ENCODE assay signal across 10 mouse cellular contexts in genomic region chr10:103235707-103236459, GRCm38 (mm10). TPM values are rescaled to one million over a fixed set of nuclear protein-coding genes. Genes with fewer than 3 reads are reported as not detected.
DNase-seq lines count a peak whose midpoint lies in the region; ATAC-seq lines count a peak whose summit lies in the region.
"Had no signal": no experiment of that assay in that cellular context is flagged by ENCODE, and none has a peak within 500 bp of the region (broad histone marks: within the 10 kb centered on the region; RNA-seq: fewer than 3 reads in every experiment).

Gene Lrriq1 (minus strand): TSS chr10:103236322.

- ATAC-seq in hindbrain, embryonic 13.5 days (ENCODE audit: low FRiP score), result peak; percentile 100
- ATAC-seq in lung, embryonic 16.5 days (ENCODE audit: low read depth), result peak; percentile 94
- no peak for ATAC-seq in erythroblast, adult 5-6 weeks (replicated peaks; ENCODE audit: low FRiP score, poor library complexity, severe bottlenecking)

- DNase-seq in urinary bladder, postnatal 14 days (ENCODE audit: low spot score), result peak; percentile 73
- DNase-seq in urinary bladder, adult 2 months (ENCODE audit: low spot score), result no peak
- peak; percentile 81 for DNase-seq in forebrain, embryonic 10.5 days (ENCODE audit: extremely low spot score, low spot score)
- DNase-seq in layer of hippocampus, postnatal 25 days (ENCODE audit: extremely low spot score in 1 of 2, low spot score in 1 of 2), result peak; percentile 57 to 78
- peak; percentile 91 for DNase-seq in retina, embryonic 14.5 days (ENCODE audit: low spot score)

- 0 out of 2 replicates have a peak within 1 kb of the TSS, but pooled peaks have one; percentile 30 for H3K27ac ChIP-seq in forebrain, embryonic 10.5 days
- no peak within 1 kb of the TSS for H3K27ac ChIP-seq in hindbrain, embryonic 13.5 days
- no peak within 1 kb of the TSS for H3K27ac ChIP-seq in lung, embryonic 16.5 days (ENCODE audit: low read length)

- 8% methylated on average over 25 of the region's 25 CpGs for WGBS in forebrain, embryonic 10.5 days
- WGBS in hindbrain, embryonic 13.5 days, result 6% methylated on average over 25 of the region's 25 CpGs
- WGBS in lung, embryonic 16.5 days, result 4% methylated on average over 25 of the region's 25 CpGs

- H3K4me1 ChIP-seq in forebrain, embryonic 10.5 days, result peaks cover 6% of the 10 kb centered on the region
- peaks cover 5% of the 10 kb centered on the region for H3K4me1 ChIP-seq in hindbrain, embryonic 13.5 days (replicated peaks)
- H3K4me1 ChIP-seq in lung, embryonic 16.5 days (replicated peaks; ENCODE audit: control insufficient read depth, insufficient read depth, low read length), result peaks cover 3% of the 10 kb centered on the region; the same call in 1 of the 2 replicates

- no peaks in the 10 kb centered on the region for H3K36me3 ChIP-seq in forebrain, embryonic 10.5 days (replicated peaks)
- no peaks in the 10 kb centered on the region for H3K36me3 ChIP-seq in hindbrain, embryonic 13.5 days
- H3K36me3 ChIP-seq in lung, embryonic 16.5 days (ENCODE audit: control insufficient read depth, insufficient read depth, low read length), result no peaks in the 10 kb centered on the region
- H3K36me3 ChIP-seq: G1E had no signal

- peak within 1 kb of the TSS; percentile 68 for H3K9ac ChIP-seq in hindbrain, embryonic 13.5 days
- H3K9ac ChIP-seq in lung, embryonic 16.5 days (ENCODE audit: low read length), result peak within 1 kb of the TSS; percentile 49

- H3K27me3 ChIP-seq in forebrain, embryonic 10.5 days (ENCODE audit: poor library complexity, severe bottlenecking), result no peaks in the 10 kb centered on the region
- H3K27me3 ChIP-seq in hindbrain, embryonic 13.5 days, result no peaks in the 10 kb centered on the region
- no peaks in the 10 kb centered on the region for H3K27me3 ChIP-seq in lung, embryonic 16.5 days (ENCODE audit: control insufficient read depth, insufficient read depth, low read depth, low read length)

- peak within 1 kb of the TSS; percentile 74 for H3K4me2 ChIP-seq in hindbrain, embryonic 13.5 days
- H3K4me2 ChIP-seq in lung, embryonic 16.5 days (ENCODE audit: low read depth, low read length), result peak within 1 kb of the TSS; percentile 75

- H3K4me3 ChIP-seq in forebrain, embryonic 10.5 days, result peak within 1 kb of the TSS; percentile 72
- H3K4me3 ChIP-seq in hindbrain, embryonic 13.5 days, result peak within 1 kb of the TSS; percentile 58
- H3K4me3 ChIP-seq in lung, embryonic 16.5 days (ENCODE audit: low read length), result peak within 1 kb of the TSS; percentile 60

- H3K9me3 ChIP-seq in forebrain, embryonic 10.5 days, result no peaks in the 10 kb centered on the region
- H3K9me3 ChIP-seq in hindbrain, embryonic 13.5 days, result no peaks in the 10 kb centered on the region
- no peaks in the 10 kb centered on the region for H3K9me3 ChIP-seq in lung, embryonic 16.5 days (ENCODE audit: control insufficient read depth, low read length)

RNA-seq across cellular contexts. Expression of gene Lrriq1, which starts in this region (rescaled TPM):
- polyA plus RNA-seq in urinary bladder, adult 2 months (2012; rRNA removed), result 0.11 and 0.29 TPM in 2 replicates
- 1.1 and 1.7 TPM in 2 replicates for polyA plus RNA-seq in forebrain, embryonic 10.5 days (2016; fragmentation: Nextera tagmentation; extraction: Ambion mirVana)
- 4.8 and 7.3 TPM in 2 replicates for polyA plus RNA-seq in hindbrain, embryonic 13.5 days (2015; fragmentation: Nextera tagmentation; extraction: Ambion mirVana)
- 1 to 10 TPM; 3.1 to 3.2 TPM for total RNA-seq in layer of hippocampus, postnatal 25 days (2021)
- 2.8 and 4.1 TPM in 2 replicates for polyA plus RNA-seq in lung, embryonic 16.5 days (2015; fragmentation: Nextera tagmentation; extraction: Ambion mirVana)
- not detected in 2 replicates for total RNA-seq in erythroblast, adult 5-6 weeks (2015; ENCODE audit: low replicate concordance)
- 0.70 TPM in 1 of 2 replicates, not detected in the other for total RNA-seq in erythroblast, adult 5-6 weeks (2017; ENCODE audit: low replicate concordance)
- polyA plus RNA-seq: G1E; spleen, adult 2 months had no signal
